Mouse (Mus musculus) testis, adult 2 months (tissue): ENCODE data around the gene Gm42420. TPM values are rescaled to one million over a fixed set of nuclear protein-coding genes. Genes with fewer than 3 reads are reported as not detected.

Experiments
- H3K27ac ChIP-seq: fragments of 200-500 bp; 2 replicates; pipeline ENCODE4 v1.5.1; 2012; ENCODE audit warnings: low read depth, low read length; ENCODE audit not compliant: control insufficient read depth, insufficient read depth
- H3K27me3 ChIP-seq: fragments of 200-500 bp; 2 replicates; pipeline ENCODE4 v1.6.1; 2012; ENCODE audit warnings: mild to moderate bottlenecking, low read length, moderate library complexity; ENCODE audit not compliant: control insufficient read depth, insufficient read depth
- H3K36me3 ChIP-seq: fragments of 200-500 bp; 2 replicates; pipeline ENCODE4 v1.6.1; 2012; ENCODE audit warnings: mild to moderate bottlenecking, low read length; ENCODE audit not compliant: control insufficient read depth, insufficient read depth
- H3K4me1 ChIP-seq: fragments of 200-500 bp; 2 replicates; pipeline ENCODE4 v1.6.1; 2012; ENCODE audit warnings: low read length; ENCODE audit not compliant: control insufficient read depth, insufficient read depth
- H3K4me3 ChIP-seq: fragments of 200-500 bp; 2 replicates; pipeline ENCODE4 v1.5.1; 2012; ENCODE audit warnings: low read depth, mild to moderate bottlenecking, low read length, moderate library complexity, mixed read lengths; ENCODE audit not compliant: control insufficient read depth
- CTCF ChIP-seq: fragments of 200-500 bp; IDR thresholded peaks from 2 replicates; pipeline ENCODE4 v1.5.1; 2012; ENCODE audit warnings: low read depth, mild to moderate bottlenecking, inconsistent platforms, low read length, moderate library complexity; ENCODE audit not compliant: control insufficient read depth, insufficient read depth, insufficient replicate concordance
- POLR2A ChIP-seq: fragments of 200-500 bp; IDR thresholded peaks from 2 replicates; pipeline ENCODE4 v1.6.1; 2012; ENCODE audit warnings: low read depth, mild to moderate bottlenecking, inconsistent platforms, low read length, moderate library complexity; ENCODE audit not compliant: control insufficient read depth
- polyA plus RNA-seq: library from polyadenylated mRNA; depleted of rRNA; stranded (reverse); fragments of >200 nt; gene quantifications from 2 replicates; pipeline ENCODE4 v1.2.3, GENCODE M21; 2012

The Gm42420 gene
- polyA plus RNA-seq, 1 experiment: 1.0 TPM

- Histone ChIP-seq H3K27me3 (no peaks in the 10 kb centered on the region), H3K36me3 (no peaks in the 10 kb centered on the region), H3K4me3 (peak within 1 kb of the TSS; percentile 93), H3K4me1 (peaks cover 12% of the 10 kb centered on the region), H3K27ac (peak within 1 kb of the TSS; percentile 79)
- TF ChIP-seq CTCF: no peak
- peak; percentile 62 for TF ChIP-seq POLR2A
These were observed 27.8 kb upstream of the Gm42420 start, which contains the start of gene Dennd2a for GRCm38 (mm10) chr6:39557723-39558261. Dennd2a (minus strand) TSS chr6:39557867.

- Histone ChIP-seq H3K4me3 (no peak overlapping the region), H3K27ac (no peak overlapping the region), H3K27me3 (no peaks in the 10 kb centered on the region), H3K4me1 (peaks cover 12% of the 10 kb centered on the region), H3K36me3 (no peaks in the 10 kb centered on the region)
- no peak for TF ChIP-seq CTCF
- no peak for TF ChIP-seq POLR2A
These were observed 26.1 kb upstream of the Gm42420 start for GRCm38 (mm10) chr6:39559276-39559939.

GRCm38 (mm10) chr6:39562166-39563015, 23.2 kb upstream of the Gm42420 start:
- no peaks in the 10 kb centered on the region for H3K27me3 ChIP-seq
- no peak overlapping the region for H3K4me3 ChIP-seq
- H3K27ac ChIP-seq: no peak overlapping the region
- peaks cover 5% of the 10 kb centered on the region; the same call in 1 of the 2 replicates for H3K4me1 ChIP-seq
- no peaks in the 10 kb centered on the region for H3K36me3 ChIP-seq
- TF ChIP-seq POLR2A: no peak
- peak; percentile 2; the same call in 1 of the 2 replicates for TF ChIP-seq CTCF

GRCm38 (mm10) chr6:39567528-39567927, 18.0 kb upstream of the Gm42420 start:
- no peak for TF ChIP-seq CTCF
- TF ChIP-seq POLR2A: no peak
- no peaks in the 10 kb centered on the region for H3K36me3 ChIP-seq
- no peak overlapping the region for H3K27ac ChIP-seq
- H3K4me1 ChIP-seq: no peaks in the 10 kb centered on the region
- H3K4me3 ChIP-seq: no peak overlapping the region
- no peaks in the 10 kb centered on the region for H3K27me3 ChIP-seq

- Histone ChIP-seq H3K27me3 (no peaks in the 10 kb centered on the region), H3K4me1 (peaks cover 11% of the 10 kb centered on the region), H3K36me3 (no peaks in the 10 kb centered on the region), H3K27ac (no peak overlapping the region), H3K4me3 (no peak overlapping the region)
- TF ChIP-seq POLR2A (no peak), CTCF (no peak)
These were observed 15.1 kb upstream of the Gm42420 start for GRCm38 (mm10) chr6:39570426-39570825.

- H3K4me3 ChIP-seq: peak within 1 kb of the TSS; percentile 76
- H3K27ac ChIP-seq: peak within 1 kb of the TSS; percentile 3
- no peak for TF ChIP-seq CTCF
- peak; percentile 60 for TF ChIP-seq POLR2A
- no peaks in the 10 kb centered on the region for H3K27me3 ChIP-seq
- H3K4me1 ChIP-seq: peaks cover 11% of the 10 kb centered on the region
- H3K36me3 ChIP-seq: no peaks in the 10 kb centered on the region
These were observed 11.6 kb upstream of the Gm42420 start, which contains the start of gene Adck2 for GRCm38 (mm10) chr6:39573791-39574554. Adck2 (plus strand) TSS chr6:39573873.

- Histone ChIP-seq H3K36me3 (no peaks in the 10 kb centered on the region), H3K4me3 (peak overlapping the region; percentile 76), H3K4me1 (peaks cover 11% of the 10 kb centered on the region), H3K27ac (no peak overlapping the region), H3K27me3 (no peaks in the 10 kb centered on the region)
- TF ChIP-seq CTCF: no peak
- TF ChIP-seq POLR2A: no peak
These were observed 11.0 kb upstream of the Gm42420 start for GRCm38 (mm10) chr6:39574555-39574869.
